Mouse (Mus musculus): ENCODE results near the gene M1ap. TPM values are rescaled to one million over a fixed set of nuclear protein-coding genes. Genes with fewer than 3 reads are reported as not detected.

The M1ap gene
- not detected for total RNA-seq (2021)
- long read RNA-seq, result 0 reads

DNA sequence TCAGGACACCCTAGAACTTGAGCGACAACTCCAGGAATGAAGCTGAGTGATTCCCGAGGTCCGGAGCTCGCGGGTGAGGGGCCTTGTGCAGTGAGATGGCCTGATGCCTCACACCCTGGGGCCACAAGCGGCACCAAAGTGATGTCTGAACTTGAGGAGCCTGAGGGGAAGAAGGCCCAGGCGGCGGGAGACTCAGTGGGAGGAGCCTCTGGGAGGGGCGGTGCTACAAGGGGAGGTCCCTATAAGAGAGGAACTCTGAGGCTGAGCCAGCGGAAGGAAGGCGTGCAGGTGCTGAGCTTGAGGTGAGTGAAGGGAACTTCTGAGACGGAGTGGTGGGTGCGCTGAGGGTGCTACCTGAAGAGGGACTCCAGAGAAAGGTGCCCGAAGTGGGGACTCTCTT is at the start of gene M1ap:
TSS of gene M1ap (plus strand) at position 252 of the 400 bp plus-strand sequence.
- no peak for DNase-seq (ENCODE audit: low spot score in 2 of 2)

DNA sequence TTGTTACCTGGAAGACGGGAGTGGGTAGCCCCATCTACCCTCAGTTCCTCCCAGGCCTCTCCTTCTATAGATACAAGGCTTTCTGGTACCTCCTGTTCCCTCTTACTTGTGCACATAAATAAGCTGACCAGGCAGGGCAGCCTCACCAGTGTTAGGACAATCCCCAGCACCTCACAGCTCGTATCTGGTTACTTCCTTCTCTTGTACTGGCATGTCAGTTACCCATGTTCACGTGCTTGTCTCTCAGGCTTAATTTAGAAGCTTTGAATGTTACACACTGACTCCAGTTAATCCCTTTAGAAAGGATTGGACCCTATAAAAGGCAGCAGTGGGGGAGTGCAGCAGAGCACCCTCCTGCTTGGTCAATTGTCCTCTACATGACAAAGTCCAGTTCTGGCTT is 49.4 kb upstream of the M1ap start:
- no peak for DNase-seq (ENCODE audit: low spot score in 2 of 2)

DNA sequence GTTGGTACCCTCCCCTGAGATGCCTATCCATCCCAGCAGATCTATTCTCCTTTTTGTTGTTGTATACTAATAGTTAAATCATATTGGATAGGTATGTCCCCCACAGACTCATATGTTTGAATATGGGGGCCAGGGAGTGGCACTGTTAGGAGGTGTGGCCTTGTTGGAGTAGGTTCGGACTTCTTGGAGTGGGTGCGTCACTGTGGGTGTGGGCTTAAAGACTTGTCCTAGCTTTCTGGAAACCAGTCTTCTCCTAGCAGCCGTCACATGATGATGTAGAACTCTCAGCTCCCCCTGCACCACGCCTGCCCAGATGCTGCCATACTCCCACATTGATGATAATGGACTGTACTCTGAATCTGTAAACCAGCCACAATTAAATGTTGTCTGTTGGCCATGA is 48.5 kb upstream of the M1ap start:
- DNase-seq (ENCODE audit: low spot score in 2 of 2), result no peak

DNA sequence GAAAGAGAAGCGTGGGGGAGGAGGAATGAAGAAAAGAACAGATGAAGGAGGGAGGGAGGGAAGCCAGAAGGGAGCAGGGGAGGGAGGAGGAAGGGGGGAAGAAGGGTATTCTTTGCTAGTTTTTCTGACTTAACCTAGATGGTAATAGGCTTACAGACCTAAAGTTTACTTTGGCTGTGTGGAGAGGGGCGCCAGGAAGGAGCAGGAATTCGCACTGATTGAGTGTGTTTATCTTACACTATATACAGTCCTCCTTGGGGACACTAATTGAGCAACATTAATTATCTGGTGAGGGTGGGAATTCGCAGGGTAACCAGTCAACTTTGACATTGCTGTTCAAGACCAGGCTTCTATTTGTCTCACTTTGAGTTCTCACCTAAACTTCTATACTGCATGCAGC is 48.0 kb upstream of the M1ap start:
- DNase-seq (ENCODE audit: low spot score in 2 of 2), result no peak

DNA sequence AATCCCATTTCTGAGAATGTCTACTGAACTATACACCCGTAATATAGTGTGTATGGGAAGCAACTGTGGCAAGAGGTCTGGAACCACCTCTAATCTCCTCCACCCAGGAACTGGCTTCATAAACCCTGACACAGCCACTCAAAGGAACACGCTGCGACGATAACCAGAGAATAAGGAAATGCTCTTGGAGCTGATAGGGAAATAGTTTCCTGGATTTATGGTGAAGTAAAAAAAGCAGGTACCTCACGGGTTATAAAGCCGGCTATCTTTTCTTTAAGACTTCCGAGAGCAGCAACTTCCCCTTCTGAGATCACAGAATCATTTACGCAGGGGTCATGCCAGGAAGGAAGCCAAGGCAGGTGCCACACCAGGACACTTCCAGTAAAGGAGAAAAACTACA is 44.1 kb upstream of the M1ap start:
- no peak for DNase-seq (ENCODE audit: low spot score in 2 of 2)

DNA sequence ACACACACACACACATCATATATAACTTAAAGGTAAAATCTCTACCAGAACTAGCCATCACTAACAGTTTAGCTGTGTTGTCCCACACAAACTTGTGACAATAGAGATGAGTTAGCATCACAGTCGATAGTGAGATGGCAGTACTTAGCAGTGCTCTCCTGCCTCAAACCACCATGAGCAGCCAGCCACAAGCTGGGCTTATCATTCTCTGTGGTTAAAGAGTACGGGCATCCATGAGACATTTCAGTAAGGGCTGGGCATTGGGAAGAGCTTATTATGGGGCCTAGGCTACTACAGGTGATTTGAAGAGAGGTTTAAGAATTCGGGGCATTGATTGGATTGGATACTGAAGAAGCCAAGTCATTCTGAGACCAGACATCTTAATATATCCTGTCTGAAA is 39.7 kb upstream of the M1ap start:
- DNase-seq (ENCODE audit: low spot score in 2 of 2), result no peak

DNA sequence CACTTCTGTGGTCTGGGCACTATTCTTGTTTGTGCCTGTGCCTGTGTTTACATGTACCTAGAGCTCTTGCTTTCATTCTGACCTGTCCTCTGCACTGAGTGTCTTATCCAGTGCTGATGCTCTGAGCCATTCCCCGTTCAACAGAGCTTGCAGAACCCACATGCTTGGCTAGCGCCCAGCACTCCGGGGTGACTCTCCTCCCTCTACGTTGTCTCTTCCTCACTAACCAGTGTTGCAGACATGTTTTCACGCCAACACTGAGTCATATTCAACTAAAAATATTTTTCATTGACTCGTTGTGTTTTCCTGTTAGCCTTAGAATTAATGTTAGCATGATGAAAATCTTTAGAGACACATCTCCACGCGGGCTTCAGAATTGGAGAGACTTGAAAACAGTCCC is 38.7 kb upstream of the M1ap start:
- DNase-seq (ENCODE audit: low spot score in 2 of 2), result no peak

DNA sequence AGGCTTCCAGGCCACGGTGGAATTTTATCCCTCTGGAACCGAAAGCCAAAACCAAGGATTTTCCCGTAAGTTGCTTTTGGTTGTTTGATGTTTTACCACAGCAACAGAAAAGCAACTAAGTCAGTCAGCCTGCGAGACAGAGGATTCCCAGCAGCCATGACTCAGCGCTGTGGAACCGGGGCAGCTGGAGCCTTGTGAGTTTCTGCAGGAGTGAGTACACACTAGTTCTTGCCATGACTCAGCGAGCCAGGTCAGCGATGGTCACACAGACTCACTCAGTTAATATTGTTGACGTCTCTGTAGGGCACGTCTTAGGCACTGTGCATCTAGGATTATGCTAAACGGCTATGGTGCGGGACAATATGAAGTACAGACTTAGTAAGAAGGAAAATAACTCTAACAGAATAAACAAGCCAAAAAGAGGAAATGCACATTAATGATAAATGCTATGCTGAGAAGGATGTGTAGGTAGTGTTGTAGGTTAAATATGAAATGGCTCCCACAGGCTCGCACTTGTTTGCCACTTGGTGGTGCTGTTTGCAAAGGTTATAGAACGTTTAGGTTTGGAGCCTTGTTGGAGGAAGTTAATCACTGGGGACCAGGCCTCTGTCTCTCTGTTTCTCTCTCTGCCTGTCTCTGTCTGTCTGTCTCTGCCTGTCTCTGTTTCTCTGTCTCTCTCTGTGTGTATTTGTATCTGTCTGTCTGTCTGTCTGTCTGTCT is 37.4 kb upstream of the M1ap start:
- no peak for DNase-seq (ENCODE audit: low spot score in 2 of 2)

DNA sequence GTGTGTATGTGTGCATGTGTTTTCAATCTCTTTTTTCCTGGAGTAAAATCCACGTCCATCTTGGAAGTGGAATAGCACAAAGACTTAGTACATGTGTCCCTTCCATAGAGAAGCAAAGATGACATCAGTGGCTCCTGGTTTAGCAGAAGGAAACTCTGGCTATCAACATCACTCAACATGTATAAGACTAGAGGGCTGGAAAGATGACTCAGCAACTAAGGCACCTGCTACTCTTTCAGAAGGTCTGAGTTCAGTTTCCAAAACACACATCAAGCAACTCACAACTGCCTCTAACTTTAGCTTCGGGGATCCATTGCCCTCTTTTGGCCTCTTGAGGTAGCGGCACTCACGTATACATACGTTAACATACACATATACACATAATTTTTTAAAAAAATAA is 35.4 kb upstream of the M1ap start:
- no peak for DNase-seq (ENCODE audit: low spot score in 2 of 2)

DNA sequence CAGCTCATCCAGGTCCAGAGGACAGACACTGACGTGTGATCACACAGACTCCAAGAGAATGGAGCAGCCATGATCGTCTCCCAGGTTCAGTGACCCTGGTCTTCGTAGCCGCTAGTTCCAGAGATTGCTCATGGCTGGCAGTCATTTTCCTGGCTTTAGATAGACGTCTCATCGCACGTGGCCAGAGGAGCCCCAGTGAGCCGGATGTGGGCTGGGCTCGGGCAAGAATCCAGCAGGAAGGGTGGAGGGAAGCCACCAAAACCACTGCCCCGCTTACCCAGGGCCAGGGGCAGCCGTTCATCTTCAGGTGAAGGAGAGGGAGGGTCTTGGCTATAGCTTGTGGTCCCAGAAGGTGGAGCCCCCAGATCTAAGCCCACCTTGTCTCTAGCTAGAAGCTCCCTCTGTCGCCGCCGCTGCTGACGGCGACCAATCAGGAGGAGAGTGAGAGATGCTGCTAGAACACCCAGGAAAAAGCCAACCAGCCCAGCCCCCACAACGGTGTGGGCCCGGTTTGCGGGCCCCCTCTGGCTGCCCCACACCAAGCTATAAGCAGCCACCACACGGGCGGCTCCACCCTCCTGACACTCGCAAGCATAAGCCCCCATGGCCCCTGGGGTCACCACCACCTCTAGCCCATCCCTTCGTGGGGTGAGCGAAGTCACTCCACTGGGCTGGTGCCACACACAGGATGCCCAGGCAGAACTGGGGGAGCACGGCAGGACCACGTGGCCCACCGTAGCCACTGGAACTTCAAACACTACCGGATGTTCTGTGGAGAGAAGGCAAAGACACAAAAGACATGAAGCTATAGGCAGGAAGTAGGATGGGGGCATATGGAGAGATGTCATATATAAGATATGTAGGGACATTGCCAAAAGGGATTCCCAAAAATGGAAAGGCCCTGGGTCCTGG is 33.1 kb upstream of the M1ap start:
- no peak for DNase-seq (ENCODE audit: low spot score in 2 of 2)

DNA sequence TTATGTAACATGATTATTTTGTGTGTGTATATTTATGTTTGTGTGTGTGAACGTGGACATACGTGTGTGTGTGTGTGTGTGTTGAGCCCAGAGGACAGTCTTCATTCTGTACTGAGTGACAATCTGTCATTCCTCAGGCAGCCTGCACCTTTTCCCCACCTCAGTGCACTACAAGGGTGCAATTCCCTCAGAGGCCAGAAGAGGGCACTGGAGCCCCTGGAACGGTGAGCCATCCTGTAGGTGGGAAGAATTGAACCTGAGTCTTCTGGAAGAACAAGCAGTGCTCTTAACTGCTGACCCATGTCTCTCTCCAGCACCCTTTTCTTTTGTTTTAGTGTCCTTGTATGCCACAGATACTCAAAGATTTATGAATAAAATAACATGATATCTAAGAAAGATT is 30.8 kb upstream of the M1ap start:
- DNase-seq (ENCODE audit: low spot score in 2 of 2), result peak; percentile 73 to 76

DNA sequence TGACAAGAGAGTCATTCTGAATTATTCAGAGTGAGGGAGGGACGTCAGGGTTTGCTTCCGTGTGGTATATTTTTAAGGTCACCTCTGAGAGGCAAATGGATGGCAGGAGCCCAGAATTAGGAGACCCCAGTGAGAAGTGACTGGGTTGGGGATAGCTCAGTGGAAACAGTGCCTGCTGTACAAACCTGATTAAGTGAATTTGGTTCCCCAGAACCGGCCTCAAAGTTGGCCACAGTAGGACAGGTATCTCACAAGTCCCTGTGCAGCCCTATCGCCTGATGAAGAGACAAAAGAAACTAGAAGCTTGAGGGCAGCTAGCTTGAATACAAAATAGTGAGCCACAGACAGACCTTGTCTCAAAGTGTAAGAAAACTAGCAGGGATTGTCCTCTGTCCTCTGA is 30.2 kb upstream of the M1ap start:
- DNase-seq (ENCODE audit: low spot score in 2 of 2), result no peak

DNA sequence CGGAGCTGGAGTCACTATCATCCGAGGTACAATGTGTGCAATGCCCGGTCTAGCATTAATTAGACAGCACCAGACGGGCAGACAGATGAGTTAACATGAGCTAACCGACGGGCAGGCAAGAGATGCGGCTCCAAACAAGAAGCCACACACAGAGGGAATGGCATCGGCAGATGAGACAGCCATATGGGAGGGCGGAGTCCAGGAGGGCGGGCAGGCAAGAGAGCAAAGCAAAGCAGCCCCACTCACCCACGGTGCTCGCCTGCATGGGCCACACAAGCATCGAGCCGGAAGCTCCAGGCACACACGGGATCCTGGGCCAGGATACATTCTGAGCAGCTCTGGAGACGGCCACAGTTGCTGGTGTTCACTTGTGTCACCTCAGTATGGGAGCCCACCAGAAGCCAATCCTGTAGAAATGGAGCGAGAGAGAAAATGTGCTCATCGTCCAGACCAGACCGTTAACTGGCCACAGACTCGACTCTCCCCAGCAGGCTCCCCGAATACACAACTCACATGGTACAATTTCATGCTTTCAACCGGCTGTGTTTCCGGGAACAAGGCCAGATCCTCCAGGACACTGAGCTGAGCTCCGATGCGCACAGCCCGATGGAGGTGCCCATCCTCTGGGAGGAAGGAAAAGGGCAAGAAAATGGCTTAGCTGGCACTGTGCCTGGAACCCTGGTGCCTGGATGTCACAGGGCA is 29.5 kb upstream of the M1ap start:
- DNase-seq (ENCODE audit: low spot score in 2 of 2), result peak; percentile 64 to 72

DNA sequence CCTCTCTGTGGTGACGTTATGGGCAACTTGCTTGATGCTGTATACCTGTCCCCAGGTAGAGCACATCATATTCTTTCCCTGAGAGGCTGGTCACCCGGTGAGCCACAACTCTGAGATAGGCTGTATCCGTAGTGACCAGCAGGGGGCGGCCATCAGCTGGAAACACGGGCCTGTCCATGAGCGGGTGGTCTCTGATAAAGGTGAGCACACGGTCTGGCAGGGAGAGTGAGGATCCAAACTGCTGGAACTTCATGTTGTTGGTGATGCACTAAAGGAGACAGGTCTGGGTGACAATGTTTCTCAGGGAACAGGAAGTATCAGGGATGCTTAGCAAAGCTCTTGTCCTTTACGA is 28.9 kb upstream of the M1ap start:
- DNase-seq (ENCODE audit: low spot score in 2 of 2), result peak; percentile 74 to 80

DNA sequence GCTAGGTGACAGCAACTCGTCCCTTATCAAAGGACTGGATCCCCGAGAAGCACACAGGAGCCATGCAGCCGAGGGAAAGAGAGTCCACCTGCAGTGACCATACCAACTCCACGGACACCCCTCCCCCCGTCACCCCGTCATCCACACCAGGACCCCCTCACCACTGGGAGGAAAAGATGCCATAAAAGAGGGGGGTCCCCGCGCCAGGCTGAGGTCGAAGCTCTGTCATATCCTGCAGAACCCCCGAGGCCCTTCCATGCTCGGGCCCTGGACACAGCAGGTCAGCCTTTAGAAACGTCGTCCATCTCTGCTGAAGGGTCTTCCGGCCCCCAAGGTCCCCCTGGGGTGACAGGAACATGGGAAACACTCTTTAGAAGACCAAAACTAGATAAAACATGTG is 28.3 kb upstream of the M1ap start:
- no peak for DNase-seq (ENCODE audit: low spot score in 2 of 2)

DNA sequence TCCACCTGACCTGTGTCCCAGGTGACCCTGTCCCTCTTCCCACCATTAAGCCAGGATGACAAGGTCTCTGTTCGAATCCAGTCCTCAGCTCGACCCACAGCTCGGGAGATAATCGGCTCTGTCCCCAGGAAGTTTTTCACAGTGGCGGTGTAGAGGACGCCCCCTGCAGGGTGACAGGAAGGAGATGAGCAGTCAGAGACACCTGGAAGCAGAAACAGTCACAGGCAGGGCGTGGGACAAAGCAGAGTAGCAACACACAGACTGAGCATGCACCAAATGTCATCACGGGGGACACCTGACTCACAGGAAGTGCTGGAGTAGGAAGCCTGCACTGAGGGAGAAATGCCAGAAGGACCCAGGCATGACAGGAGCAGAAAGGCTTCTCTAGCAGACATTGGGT is 27.2 kb upstream of the M1ap start:
- no peak for DNase-seq (ENCODE audit: low spot score in 2 of 2)

DNA sequence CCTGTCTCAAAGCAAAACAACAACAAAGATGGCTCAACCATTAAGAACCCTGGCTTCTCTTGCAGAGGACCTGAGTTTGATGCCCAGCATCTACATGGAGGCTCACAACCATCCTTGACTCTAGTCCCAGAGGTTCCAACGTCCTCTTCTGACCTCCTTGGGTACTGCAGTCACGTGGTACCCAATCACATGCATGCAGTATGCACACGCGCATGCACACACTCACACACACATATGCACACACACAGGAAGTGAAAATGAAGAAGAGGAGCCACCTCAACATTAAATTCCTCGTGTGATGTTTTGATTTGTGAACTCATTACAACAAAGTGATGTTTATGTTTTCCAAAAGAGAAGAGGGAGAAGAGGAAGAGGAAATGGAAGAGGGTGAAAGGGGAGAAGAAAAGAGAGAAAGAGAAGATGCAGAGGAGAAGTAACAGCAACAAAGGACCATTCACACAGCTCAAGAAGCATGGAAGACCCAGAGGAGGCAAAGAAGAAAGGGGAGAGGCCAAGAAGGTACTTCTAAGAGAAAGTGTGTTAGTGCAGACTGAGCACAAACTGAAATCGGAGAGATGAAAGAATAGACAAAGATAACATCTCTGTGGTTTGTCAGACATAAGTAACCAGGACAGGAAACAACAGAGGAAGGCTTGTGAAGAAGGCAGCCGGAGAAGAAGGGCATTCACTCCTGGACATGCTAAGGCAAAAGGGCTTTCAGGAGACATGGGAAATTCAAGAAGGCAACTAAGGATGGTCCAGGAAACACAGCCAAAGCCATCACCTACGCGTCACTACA is 25.1 kb upstream of the M1ap start:
- DNase-seq (ENCODE audit: low spot score in 2 of 2), result no peak

DNA sequence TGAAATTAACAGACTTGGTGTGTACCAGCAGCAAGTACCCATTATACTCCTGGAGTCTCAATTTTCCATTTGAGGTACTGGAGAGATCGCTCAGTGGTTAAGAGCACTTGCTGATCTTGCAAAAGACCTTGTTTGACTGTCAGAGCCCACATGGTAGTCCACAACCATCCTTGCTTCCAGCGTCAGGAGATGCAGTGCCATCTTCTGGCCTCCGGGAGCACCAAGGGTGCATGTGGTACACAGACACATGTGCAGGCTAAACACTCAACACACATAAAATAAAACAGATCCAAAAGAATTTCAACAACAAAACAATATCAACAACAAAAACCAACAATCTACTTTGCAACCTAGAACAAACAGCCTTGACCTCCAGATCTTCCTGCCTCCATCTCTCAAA is 21.7 kb upstream of the M1ap start:
- no peak for DNase-seq (ENCODE audit: low spot score in 2 of 2)

DNA sequence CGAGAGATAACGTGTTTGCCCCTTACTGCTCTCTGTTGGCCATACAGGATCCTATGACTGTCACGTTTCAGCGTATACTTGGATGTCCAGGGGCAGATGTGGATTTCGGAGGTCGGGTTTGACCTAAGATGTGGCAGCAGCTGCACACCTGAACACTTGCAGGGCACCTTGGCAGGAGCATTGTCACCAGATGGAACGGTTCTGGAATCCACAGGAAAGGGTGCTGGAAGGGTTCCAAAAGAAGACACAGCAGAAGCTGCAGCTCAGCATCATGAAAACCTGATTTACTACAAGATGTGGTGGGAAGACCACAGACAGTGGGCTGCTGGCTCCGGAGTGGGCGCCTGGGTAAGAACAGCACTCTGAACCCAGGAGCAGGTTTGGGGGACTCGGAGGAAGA is 20.6 kb upstream of the M1ap start:
- DNase-seq (ENCODE audit: low spot score in 2 of 2), result no peak

DNA sequence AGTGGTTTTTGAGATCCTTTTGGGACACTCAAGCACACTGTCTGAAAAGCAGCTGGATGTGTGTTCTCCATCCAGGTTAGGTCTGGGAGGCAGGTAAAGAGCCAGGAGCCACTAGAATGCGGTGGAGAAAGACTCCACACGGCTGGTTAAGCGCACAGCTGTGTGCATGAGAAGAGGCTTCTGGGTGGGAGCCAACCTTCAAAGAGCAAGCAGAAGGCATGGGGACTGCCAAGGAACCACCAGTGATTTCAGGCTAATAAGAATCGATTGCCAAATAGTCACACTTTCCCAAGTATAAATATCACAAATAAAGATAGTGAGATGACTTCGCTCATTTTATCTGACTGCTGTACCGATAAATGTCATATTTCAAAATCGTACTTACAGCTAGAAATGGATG is 20.2 kb upstream of the M1ap start:
- no peak for DNase-seq (ENCODE audit: low spot score in 2 of 2)

DNA sequence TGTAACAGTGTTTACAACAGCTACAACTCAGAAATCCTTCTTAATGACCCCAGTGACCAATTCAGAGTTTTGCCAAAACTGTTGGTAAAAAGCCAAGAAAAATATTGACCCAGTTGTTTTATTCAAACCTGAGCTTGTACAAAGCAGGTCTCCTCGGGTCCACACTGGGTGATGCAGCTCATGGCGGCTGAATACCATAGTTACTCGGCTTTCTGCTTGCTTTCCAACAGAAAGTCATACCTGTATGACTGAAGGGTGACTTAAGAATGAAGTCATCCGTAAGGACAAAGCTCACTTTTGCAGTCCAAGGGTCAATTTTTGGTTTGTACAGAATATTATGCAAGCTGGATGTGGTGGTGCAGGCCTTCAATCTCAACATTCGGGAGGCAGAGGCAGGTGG is 19.1 kb upstream of the M1ap start:
- DNase-seq (ENCODE audit: low spot score in 2 of 2), result no peak

Measured in layer of hippocampus, postnatal 10 days (tissue).